Mouse (Mus musculus): Measurements from ENCODE around the gene Cavin2.

The Cavin2 gene

DNA sequence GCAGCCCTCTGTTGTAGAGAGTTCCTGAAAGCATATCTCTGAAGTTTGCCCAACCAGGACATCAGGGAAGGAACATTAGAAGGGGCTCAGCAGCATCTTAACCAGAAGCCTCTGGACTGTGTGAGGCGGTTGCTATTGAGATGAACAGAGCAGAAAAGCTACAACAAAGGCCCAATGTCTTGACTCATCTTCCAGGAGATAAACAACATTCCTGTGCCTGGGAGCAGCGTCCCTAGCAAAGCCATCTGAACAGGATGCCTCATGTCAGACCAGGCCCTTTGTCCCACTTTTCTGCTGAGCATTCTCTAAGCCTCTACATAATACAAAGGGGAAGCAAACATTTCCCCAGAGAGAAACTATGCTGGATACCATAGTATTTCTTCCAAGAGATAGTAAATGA lies 26.6 kb downstream of the Cavin2 start:
- no peak for DNase-seq (ENCODE audit: low spot score in 2 of 2)

DNA sequence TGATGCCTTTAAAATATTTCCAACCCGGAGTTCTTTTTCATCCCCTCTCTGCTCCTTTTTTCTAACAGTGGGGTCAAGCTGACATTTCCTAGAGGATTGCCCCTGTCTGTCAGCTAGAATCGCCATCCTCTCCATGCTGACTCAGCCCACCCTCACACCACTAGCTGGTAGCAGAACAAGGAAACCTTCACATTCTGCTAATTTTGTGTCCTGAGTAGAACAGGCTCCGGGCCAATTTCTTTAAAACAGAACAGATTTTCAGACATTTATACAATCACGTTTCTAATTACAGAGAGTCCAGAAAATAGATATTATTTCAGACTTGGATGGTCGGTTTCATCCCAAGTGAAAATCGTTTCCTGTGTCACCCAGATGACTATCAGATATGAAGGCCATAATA lies 34.6 kb downstream of the Cavin2 start:
- DNase-seq (ENCODE audit: low spot score in 2 of 2) = no peak

DNA sequence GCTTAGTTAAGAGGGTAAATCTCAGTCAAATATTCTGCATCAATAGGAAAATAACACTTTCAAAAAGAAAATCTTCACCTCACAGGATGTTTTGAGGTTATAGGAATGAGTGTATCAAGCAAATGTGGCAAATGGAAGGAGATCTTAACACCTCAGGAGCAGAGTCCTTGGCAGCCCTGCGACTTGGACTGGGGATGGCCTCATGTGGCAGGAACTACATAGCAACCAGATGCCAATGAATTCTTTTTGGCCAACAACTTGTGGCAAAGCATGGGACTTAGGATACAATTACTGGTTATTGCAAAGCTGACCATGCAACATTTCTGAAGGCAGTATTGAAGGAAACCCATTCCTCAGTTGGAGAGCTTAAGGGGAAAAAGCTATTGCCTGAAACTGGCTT lies 39.6 kb downstream of the Cavin2 start:
- no peak for DNase-seq (ENCODE audit: low spot score in 2 of 2)

DNA sequence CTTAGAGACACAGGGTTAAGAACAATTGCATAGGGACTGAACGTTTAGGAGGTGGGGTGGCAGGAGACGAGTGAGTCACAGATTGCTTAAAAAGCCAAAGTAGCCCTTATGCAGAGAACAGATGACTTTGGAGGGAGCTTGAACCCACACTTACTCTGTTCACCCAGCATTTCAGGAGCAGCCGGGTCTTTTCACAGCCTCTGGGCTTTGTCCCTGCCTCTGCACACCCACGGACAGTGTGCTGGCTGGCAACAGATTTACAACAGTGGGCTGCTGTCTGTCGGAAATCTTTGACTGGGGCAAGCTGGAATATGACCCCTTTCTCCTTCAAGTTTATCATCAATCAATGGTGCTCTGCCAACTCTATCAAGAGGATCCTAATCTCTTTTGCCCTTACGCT lies 44.1 kb downstream of the Cavin2 start:
- DNase-seq (ENCODE audit: low spot score in 2 of 2) = no peak

DNA sequence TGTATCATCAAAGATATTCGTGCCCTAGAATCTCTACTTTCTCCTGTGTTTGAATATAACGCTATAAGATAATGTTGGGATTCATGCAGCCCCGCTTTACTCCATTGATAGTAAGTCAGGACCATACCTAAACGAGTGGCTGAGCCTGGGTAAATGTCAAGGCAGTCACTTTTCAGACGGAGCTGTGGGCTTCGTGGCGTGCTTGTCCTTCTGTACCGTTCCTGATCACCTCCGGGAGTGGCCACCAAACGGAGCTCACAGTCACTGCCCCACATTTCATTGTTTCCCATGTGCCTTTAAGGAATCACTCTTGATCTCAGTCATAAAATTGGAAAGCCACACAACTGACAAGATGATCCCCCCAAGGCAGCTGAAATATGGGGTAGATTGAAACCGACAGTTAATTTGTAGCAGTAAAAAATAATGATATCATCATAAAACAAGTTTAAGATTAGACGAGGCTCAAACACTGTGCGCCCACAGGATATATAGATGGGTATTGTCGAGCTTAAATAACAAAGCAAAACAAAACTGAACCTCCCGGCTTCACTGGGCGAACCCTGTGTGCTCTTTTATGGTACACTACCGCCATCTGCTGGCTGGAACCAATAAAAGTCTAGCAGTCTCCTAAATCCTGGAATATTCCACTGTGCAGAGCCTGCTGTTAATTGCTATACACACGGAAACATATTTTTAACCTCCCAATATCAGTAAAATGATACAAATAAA lies 44.8 kb downstream of the Cavin2 start:
- peak; percentile 67 to 82 for DNase-seq (ENCODE audit: low spot score in 2 of 2)

DNA sequence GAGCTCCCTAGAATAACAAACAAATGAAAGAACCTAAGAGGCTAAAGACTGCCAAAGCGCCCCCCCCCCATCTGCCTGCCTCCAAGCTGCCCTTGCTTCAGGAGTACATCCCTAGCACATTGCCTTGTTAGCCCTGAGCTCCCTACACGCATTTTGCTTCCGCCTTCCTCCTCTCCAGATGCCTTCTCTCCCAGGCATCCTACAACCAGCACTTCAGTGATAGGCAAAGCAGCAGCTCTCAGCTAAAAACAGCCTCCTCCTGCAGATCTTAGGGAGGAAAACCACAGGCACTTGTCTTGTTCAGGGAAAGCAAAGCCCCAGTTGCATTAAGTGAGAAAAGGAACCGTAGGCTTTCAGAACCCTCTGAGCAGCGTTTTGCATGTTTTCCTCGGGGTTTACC lies 45.4 kb downstream of the Cavin2 start:
- DNase-seq (ENCODE audit: low spot score in 2 of 2) = peak in 1 of 2 experiments; percentile 19

DNA sequence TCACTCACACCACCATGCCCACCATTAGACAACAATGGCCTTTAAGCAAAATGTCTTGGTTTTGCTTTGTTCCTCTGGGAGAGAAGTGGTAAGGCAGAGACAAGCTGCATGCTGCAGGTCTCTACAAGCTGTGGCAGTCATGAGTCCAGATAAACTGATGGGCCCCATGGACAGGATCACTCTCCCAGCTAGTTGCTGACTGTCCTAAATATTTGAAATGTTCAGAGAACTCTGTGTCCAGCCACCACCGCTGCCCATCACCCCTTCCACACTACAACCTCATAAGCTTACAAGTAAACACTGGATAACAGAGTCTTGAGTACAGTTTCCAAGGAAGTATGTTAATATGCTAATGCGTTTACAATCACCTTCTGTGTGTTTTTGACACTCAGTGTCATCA lies 46.2 kb downstream of the Cavin2 start:
- DNase-seq (ENCODE audit: low spot score in 2 of 2) = no peak

DNA sequence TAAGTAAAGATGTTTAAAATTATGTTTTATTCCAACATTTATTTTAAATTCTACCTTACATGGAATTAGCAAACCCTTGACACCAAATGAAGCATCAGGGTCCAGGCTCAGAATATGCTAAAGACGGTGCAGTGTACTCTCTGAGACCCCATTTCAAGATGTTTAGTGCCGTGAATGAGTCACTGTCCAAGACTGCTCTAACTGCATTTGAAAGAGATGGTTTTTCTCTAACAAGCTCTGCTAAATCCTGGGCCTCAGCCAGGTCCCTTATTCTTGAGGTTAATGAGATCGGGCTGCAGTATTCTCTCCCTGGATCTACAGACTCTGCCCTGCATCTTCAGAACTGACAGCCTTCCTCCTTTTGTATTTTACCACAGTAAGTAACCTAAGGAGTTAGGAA lies 55.2 kb downstream of the Cavin2 start:
- no peak for DNase-seq (ENCODE audit: low spot score in 2 of 2)

DNA sequence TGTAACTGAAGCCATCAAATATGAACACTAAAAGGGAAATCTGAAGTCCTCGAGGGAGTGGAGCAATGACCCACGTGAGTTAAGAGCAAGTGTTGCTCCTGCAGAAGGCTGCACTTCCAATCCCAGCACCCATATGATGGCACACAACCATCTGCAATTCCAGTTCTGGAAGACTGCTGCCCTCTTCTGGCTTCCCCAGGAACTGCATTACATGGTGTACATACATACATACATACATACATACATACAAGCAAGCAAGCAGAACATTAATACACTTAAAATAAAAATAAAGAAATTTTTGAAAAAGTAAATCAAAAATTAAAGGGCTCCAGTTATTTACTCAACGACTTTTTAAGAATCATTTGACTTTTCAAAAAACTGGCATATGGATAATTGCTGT lies 58.7 kb downstream of the Cavin2 start:
- DNase-seq (ENCODE audit: low spot score in 2 of 2) = no peak

DNA sequence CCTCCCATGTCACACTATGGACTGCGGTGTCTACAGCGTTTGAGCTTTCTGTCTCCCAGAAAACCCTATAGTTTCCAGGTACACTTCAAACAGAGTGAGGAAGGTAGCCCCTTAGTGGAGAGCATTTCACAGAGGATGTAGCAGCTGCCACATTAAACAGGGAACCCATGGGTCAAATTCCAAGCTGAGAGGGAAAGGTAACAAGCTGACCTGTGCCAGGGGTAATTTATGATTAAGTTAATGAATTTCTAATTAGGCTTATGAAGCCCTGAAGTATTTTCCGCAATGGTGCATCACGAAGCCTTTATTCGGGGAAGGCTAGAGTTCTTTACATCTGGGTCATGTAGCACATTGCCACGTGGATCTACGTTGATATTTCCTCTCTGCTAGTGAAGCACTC lies 59.7 kb downstream of the Cavin2 start:
- DNase-seq (ENCODE audit: low spot score in 2 of 2) = no peak

DNA sequence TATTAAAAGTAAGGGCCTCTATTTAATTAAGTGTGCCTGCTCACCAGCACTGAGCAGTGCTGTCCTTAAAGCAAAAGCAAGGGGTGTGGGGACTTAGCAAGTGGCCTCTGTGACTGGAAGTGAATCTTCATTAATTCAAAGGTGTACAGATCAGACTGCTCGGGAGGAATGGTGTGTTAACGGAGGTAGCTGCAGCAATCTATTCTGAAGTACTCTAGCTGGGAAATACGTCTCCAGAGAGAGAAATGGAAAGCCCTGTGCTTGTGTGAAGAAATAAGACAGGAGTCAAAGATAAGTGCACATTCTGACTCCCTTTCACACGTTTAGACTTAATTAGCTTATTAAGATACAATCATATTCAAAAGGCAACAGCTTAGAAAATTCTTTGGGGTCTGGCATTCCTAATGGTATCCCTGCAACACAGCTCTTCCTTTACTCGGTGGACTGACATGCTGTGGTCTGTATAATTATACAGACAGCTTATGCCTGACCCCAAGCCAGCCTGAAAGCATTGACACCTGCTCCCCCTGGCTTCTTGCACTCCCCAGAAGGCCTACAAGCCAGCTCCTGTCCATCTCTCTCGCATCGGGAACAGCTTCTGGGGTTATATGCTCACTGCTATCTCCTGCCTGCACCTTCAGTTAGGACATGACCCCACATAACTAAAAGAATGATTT lies 60.5 kb downstream of the Cavin2 start:
- DNase-seq (ENCODE audit: low spot score in 2 of 2) = no peak

All from urinary bladder, postnatal 4 days (tissue).